Mouse (Mus musculus) embryonic fibroblast, embryonic 13.5 days (primary cell): ENCODE measurements around the gene Gucy2d. TPM values are rescaled to one million over a fixed set of nuclear protein-coding genes. Genes with fewer than 3 reads are reported as not detected.

Source experiments
- H3K27ac ChIP-seq: 2 replicates; pipeline ENCODE4 v1.5.1; 2012; ENCODE audit warnings: low read length, control low read depth, inconsistent platforms; ENCODE audit not compliant: insufficient read depth
- H3K4me1 ChIP-seq: 2 replicates; pipeline ENCODE4 v1.6.1; 2011; ENCODE audit warnings: low read length; ENCODE audit not compliant: control insufficient read depth, insufficient read depth
- H3K4me3 ChIP-seq: 2 replicates; pipeline ENCODE4 v1.5.1; 2011; ENCODE audit warnings: mild to moderate bottlenecking, control low read depth, low read length; ENCODE audit not compliant: insufficient read depth
- CTCF ChIP-seq: IDR thresholded peaks from 2 replicates; pipeline ENCODE4 v1.5.1; 2011; ENCODE audit warnings: mild to moderate bottlenecking, control low read depth, low read length, moderate library complexity, borderline replicate concordance; ENCODE audit not compliant: insufficient read depth
- POLR2A ChIP-seq: IDR thresholded peaks from 2 replicates; pipeline ENCODE4 v1.6.1; 2011; ENCODE audit warnings: low read depth, mild to moderate bottlenecking, control low read depth, low read length, moderate library complexity
- polyA plus RNA-seq: library from polyadenylated mRNA; stranded (reverse); fragments of >200 nt; gene quantifications from 2 replicates; pipeline ENCODE4 v1.2.4, GENCODE M21; 2011; ENCODE audit warnings: low read depth; ENCODE audit not compliant: missing spikeins, insufficient read length

Gucy2d gene
- polyA plus RNA-seq, 1 experiment, result not detected

DNA sequence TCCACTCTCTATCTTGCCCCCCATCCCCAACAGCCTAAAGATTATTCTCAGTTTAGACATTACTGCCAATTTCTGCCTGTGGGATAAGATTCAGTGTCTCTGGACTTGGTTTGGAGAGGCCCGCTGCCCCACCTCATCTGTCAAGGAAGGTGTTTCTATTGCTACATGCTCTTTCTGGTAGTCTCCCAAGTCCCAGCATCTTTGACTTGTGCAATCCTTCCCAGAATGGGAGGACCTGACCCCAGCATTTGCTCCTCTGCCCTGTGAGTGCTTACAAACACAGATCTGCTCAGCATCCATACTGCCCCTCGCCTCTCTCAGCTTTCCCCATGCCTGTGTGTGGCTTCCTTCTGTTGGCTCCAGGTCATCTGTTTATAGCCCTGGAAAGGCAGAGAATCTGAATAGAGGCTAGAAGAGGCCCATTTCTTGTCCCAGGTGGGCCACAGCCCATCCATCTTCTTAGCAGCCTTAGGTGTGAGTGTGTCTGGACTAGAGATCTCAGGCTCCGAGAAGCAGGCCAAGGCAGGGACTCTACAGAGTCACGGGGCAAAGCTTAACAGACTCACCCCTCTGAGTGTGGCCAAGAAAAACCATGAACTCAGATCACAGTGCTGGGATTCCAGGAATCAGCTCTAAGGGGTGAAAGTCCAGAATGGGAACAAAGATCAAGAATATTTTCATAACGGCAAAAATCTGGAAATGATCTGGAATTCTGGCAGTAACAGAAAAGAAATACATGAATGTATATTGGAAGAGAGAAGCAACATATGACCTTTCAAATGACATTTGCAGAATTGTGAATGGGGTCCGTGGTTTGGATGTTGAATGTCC lies 84.9 kb downstream of the Gucy2d start:
- Histone ChIP-seq H3K4me1 (peaks cover 22% of the 10 kb centered on the region), H3K27ac (peak overlapping the region; percentile 93), H3K4me3 (no peak overlapping the region)
- no peak for TF ChIP-seq POLR2A
- TF ChIP-seq CTCF, result no peak

Other genes starting within 250 kb of the Gucy2d start
- gene B3gnt6, start 240.9 kb upstream of the Gucy2d start, polyA plus RNA-seq, result not detected in 2 replicates
- 26.2 and 40.3 TPM in 2 replicates for gene Acer3, start 119.2 kb upstream of the Gucy2d start, polyA plus RNA-seq
- gene Tsku, start 79.1 kb upstream of the Gucy2d start, polyA plus RNA-seq, result 63.1 and 77.5 TPM in 2 replicates
- 95.5 and 220 TPM in 2 replicates for gene Lrrc32, start 48.9 kb downstream of the Gucy2d start, polyA plus RNA-seq
- 46.9 and 58.6 TPM in 2 replicates for gene Emsy, start 216.4 kb downstream of the Gucy2d start, polyA plus RNA-seq